Mouse (Mus musculus) heart, postnatal 0 days (tissue): ENCODE results near the gene Tnn.

Experiments used
- CTCF ChIP-seq: IDR thresholded peaks from 2 replicates; pipeline ENCODE4 v1.5.1; 2016; ENCODE audit warnings: antibody characterized with exemption, control low read depth, low read depth
- EP300 ChIP-seq: IDR thresholded peaks from 2 replicates; pipeline ENCODE4 v1.6.1; 2016; ENCODE audit warnings: antibody characterized with exemption, low read depth

DNA sequence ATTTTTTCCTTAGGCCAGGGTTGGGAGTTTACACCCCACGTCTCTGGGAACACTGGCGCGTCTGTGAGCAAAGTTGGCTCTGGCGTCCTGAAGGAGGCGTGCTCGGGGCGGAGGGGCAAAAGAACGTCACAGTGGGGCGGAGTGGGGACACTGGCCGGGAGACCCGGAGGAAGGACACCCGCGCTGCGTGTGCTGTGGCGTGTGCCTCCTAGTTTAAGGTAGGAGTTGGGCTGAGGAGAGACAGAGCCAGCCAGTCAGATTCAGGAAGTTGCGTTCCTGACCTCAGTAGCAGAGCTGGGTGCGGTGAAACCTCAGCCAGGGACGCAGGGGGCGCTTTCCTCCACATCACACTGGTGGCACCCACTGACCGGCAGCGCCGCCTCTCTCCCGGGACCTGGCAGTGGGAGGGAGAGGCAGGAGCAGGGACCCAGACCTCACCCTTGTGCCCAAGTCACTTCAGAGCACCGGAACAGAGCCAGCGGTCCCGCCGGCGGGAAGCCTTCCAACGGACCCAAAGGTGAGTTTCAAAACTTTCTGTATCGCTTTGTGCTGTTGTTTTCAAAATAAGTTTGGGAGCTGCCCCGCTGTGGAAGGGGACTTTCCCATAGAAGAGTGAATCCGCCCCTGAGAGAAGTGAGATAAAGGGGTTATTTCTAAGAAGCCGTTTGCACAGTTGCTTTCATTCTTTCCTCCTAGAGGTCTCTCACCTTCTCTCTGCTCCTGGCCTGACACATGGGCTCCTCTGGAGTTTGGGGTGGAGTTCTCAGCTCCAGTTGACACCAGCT is 109.0 kb downstream of the Tnn start, which contains the start of gene 4930523C07Rik:
- peak; percentile 58 for TF ChIP-seq CTCF
- no peak for TF ChIP-seq EP300
